Mouse (Mus musculus): ENCODE measurements around the gene Esrp2. TPM values are rescaled to one million over a fixed set of nuclear protein-coding genes. Genes with fewer than 3 reads are reported as not detected.

The Esrp2 gene
- polyA plus RNA-seq, 1 experiment from 2014 or later: 28.5 TPM

DNA sequence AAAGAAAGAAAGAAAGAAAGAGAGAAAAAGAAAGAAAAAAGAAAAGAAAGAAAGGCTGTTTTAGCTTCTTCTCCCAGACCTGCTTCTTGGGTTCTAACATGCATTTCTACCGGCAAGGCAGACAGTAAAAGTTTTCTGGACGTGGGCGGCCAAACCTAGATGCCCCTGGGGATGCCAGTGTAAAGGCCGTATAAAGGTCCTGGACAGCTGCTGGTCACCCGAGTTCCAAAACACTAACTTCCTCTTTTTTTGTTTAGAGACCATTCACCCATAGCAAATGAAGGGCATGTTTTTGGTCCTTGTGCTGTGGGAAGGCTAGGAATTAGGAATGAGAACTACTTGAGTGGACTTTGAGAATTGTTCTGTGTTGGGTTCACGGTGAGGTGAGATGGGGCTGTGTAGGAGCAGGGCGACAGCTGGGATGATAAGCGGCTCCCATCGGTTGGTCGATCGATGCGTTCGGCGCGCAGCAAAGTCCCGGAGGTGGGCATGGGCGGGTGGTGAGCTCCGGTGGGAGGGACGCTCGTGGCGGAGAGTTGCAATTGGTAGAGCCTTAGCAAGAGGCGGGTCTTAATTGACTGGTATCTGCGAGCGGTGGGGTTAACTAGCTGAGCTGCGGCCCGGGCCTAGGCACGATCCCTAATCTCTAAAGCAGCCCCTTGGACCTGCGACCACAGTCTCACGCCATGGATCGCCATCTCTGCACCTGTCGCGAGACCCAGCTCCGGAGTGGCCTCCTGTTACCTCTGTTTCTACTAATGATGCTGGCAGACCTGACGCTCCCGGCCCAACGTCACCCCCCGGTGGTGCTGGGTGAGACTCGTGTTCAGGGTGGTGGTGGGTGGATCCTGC lies 13.3 kb upstream of the Esrp2 start, which contains the start of gene Pla2g15:
Gene Pla2g15 (plus strand): TSS at position 599 of the 852 bp plus-strand sequence.
- H3K4me3 ChIP-seq (ENCODE audit: low read length): peak within 1 kb of the TSS; percentile 94
- H3K27ac ChIP-seq (ENCODE audit: low read length): peak within 1 kb of the TSS; percentile 69
- H3K4me1 ChIP-seq (ENCODE audit: insufficient read depth, low read length): peaks cover 18% of the 10 kb centered on the region
- H3K9ac ChIP-seq (replicated peaks; ENCODE audit: low read length): peak within 1 kb of the TSS; percentile 82
- H3K27me3 ChIP-seq (ENCODE audit: insufficient read depth, low read length): no peaks in the 10 kb centered on the region
- H3K36me3 ChIP-seq (ENCODE audit: insufficient read depth, low read length): no peaks in the 10 kb centered on the region
- H3K4me2 ChIP-seq (replicated peaks; ENCODE audit: low read depth, low read length): peak within 1 kb of the TSS; percentile 82
- WGBS: under 1% methylated on average over 38 of the region's 38 CpGs
- H3K9me3 ChIP-seq (ENCODE audit: low read length): no peaks in the 10 kb centered on the region
- ATAC-seq (ENCODE audit: low FRiP score, low TSS enrichment): peak; percentile 95

GRCm38 (mm10) chr8:106149025-106149424 lies 12.3 kb upstream of the Esrp2 start:
- Histone ChIP-seq H3K27ac (ENCODE audit: low read length) (no peak overlapping the region), H3K4me3 (ENCODE audit: low read length) (no peak overlapping the region), H3K36me3 (ENCODE audit: insufficient read depth, low read length) (no peaks in the 10 kb centered on the region), H3K9ac (replicated peaks; ENCODE audit: low read length) (no peak overlapping the region), H3K27me3 (ENCODE audit: insufficient read depth, low read length) (no peaks in the 10 kb centered on the region), H3K9me3 (ENCODE audit: low read length) (no peaks in the 10 kb centered on the region), H3K4me2 (replicated peaks; ENCODE audit: low read depth, low read length) (no peak overlapping the region), H3K4me1 (ENCODE audit: insufficient read depth, low read length) (peaks cover 18% of the 10 kb centered on the region)
- WGBS: 89% methylated on average over 6 of the region's 6 CpGs
- no peak for ATAC-seq (ENCODE audit: low FRiP score, low TSS enrichment)

- no peak for ATAC-seq (ENCODE audit: low FRiP score, low TSS enrichment)
- H3K4me1 ChIP-seq (ENCODE audit: insufficient read depth, low read length): peaks cover 18% of the 10 kb centered on the region
- no peaks in the 10 kb centered on the region for H3K27me3 ChIP-seq (ENCODE audit: insufficient read depth, low read length)
- no peak overlapping the region for H3K4me3 ChIP-seq (ENCODE audit: low read length)
- no peaks in the 10 kb centered on the region for H3K9me3 ChIP-seq (ENCODE audit: low read length)
- H3K4me2 ChIP-seq (replicated peaks; ENCODE audit: low read depth, low read length): no peak overlapping the region
- no peak overlapping the region for H3K27ac ChIP-seq (ENCODE audit: low read length)
- 80% methylated on average over 6 of the region's 6 CpGs for WGBS
- no peaks in the 10 kb centered on the region for H3K36me3 ChIP-seq (ENCODE audit: insufficient read depth, low read length)
- no peak overlapping the region for H3K9ac ChIP-seq (replicated peaks; ENCODE audit: low read length)
These were observed 11.2 kb upstream of the Esrp2 start for GRCm38 (mm10) chr8:106147868-106148565.

GRCm38 (mm10) chr8:106146014-106146413 lies 9.2 kb upstream of the Esrp2 start:
- 87% methylated on average over 4 of the region's 4 CpGs for WGBS
- H3K4me1 ChIP-seq (ENCODE audit: insufficient read depth, low read length): peaks cover 7% of the 10 kb centered on the region
- ATAC-seq (ENCODE audit: low FRiP score, low TSS enrichment): no peak

GRCm38 (mm10) chr8:106145331-106145730 lies 8.6 kb upstream of the Esrp2 start:
- Histone ChIP-seq H3K36me3 (ENCODE audit: insufficient read depth, low read length) (no peaks in the 10 kb centered on the region), H3K4me2 (replicated peaks; ENCODE audit: low read depth, low read length) (no peak overlapping the region), H3K9ac (replicated peaks; ENCODE audit: low read length) (no peak overlapping the region), H3K27me3 (ENCODE audit: insufficient read depth, low read length) (no peaks in the 10 kb centered on the region), H3K4me1 (ENCODE audit: insufficient read depth, low read length) (0 out of 2 replicates have a peak, but pooled peaks cover 4% of the 10 kb centered on the region), H3K27ac (ENCODE audit: low read length) (no peak overlapping the region), H3K4me3 (ENCODE audit: low read length) (no peak overlapping the region), H3K9me3 (ENCODE audit: low read length) (no peaks in the 10 kb centered on the region)
- 89% methylated on average over 2 of the region's 2 CpGs for WGBS
- no peak for ATAC-seq (ENCODE audit: low FRiP score, low TSS enrichment)

More at GRCm38 (mm10) chr8:106146014-106146413, 9.2 kb upstream of the Esrp2 start:
- Histone ChIP-seq H3K27me3 (ENCODE audit: insufficient read depth, low read length) (no peaks in the 10 kb centered on the region), H3K4me2 (replicated peaks; ENCODE audit: low read depth, low read length) (no peak overlapping the region), H3K27ac (ENCODE audit: low read length) (no peak overlapping the region), H3K36me3 (ENCODE audit: insufficient read depth, low read length) (no peaks in the 10 kb centered on the region), H3K4me3 (ENCODE audit: low read length) (no peak overlapping the region), H3K9me3 (ENCODE audit: low read length) (no peaks in the 10 kb centered on the region), H3K9ac (replicated peaks; ENCODE audit: low read length) (no peak overlapping the region)

- Histone ChIP-seq H3K4me1 (ENCODE audit: insufficient read depth, low read length) (peaks cover 25% of the 10 kb centered on the region; the same call in 1 of the 2 replicates), H3K9me3 (ENCODE audit: low read length) (no peaks in the 10 kb centered on the region), H3K4me2 (replicated peaks; ENCODE audit: low read depth, low read length) (no peak overlapping the region), H3K4me3 (ENCODE audit: low read length) (no peak overlapping the region), H3K36me3 (ENCODE audit: insufficient read depth, low read length) (no peaks in the 10 kb centered on the region), H3K27me3 (ENCODE audit: insufficient read depth, low read length) (peaks cover 14% of the 10 kb centered on the region), H3K27ac (ENCODE audit: low read length) (no peak overlapping the region), H3K9ac (replicated peaks; ENCODE audit: low read length) (no peak overlapping the region)
- 13% methylated on average over 13 of the region's 13 CpGs for WGBS
- ATAC-seq (ENCODE audit: low FRiP score, low TSS enrichment): 0 out of 2 replicates have a peak, but pooled peaks have one; percentile 29
These were observed 4.0 kb upstream of the Esrp2 start for GRCm38 (mm10) chr8:106140769-106141168.

- 66% methylated on average over 5 of the region's 5 CpGs for WGBS
These were observed 3.4 kb upstream of the Esrp2 start for GRCm38 (mm10) chr8:106140191-106140590.

DNA sequence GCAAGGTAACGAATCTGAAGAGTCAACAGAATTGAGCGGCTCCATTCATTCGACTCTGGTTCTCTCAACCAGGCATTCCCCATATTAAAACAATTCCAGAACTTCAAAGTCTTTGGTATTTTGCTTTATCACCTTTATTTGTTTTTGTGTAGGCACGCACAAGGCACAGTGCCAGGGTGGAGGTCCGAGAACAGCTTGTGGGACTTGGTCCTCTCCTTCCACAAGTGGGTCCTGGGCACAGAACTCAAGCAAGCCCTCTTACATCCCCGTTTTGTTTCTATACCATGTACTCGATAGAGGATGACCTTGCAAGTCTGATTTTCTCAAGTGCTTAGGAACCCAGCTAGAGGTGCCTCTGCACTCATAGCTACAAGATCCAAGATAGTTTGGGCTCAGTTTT lies 1.8 kb upstream of the Esrp2 start:
- Histone ChIP-seq H3K4me2 (replicated peaks; ENCODE audit: low read depth, low read length) (peak overlapping the region; percentile 85), H3K9me3 (ENCODE audit: low read length) (no peaks in the 10 kb centered on the region), H3K36me3 (ENCODE audit: insufficient read depth, low read length) (no peaks in the 10 kb centered on the region), H3K9ac (replicated peaks; ENCODE audit: low read length) (peak overlapping the region; percentile 70), H3K27me3 (ENCODE audit: insufficient read depth, low read length) (peaks cover 26% of the 10 kb centered on the region), H3K4me3 (ENCODE audit: low read length) (peak overlapping the region; percentile 61), H3K4me1 (ENCODE audit: insufficient read depth, low read length) (peaks cover 42% of the 10 kb centered on the region; the same call in 1 of the 2 replicates), H3K27ac (ENCODE audit: low read length) (peak overlapping the region; percentile 67)
- ATAC-seq (ENCODE audit: low FRiP score, low TSS enrichment): no peak
- 17% methylated on average over 7 of the region's 7 CpGs for WGBS

More at GRCm38 (mm10) chr8:106140191-106140590, 3.4 kb upstream of the Esrp2 start:
- Histone ChIP-seq H3K9me3 (ENCODE audit: low read length) (no peaks in the 10 kb centered on the region), H3K36me3 (ENCODE audit: insufficient read depth, low read length) (no peaks in the 10 kb centered on the region), H3K4me2 (replicated peaks; ENCODE audit: low read depth, low read length) (no peak overlapping the region), H3K27ac (ENCODE audit: low read length) (no peak overlapping the region), H3K9ac (replicated peaks; ENCODE audit: low read length) (no peak overlapping the region), H3K4me1 (ENCODE audit: insufficient read depth, low read length) (peaks cover 30% of the 10 kb centered on the region; the same call in 1 of the 2 replicates), H3K4me3 (ENCODE audit: low read length) (no peak overlapping the region), H3K27me3 (ENCODE audit: insufficient read depth, low read length) (peaks cover 16% of the 10 kb centered on the region)
- ATAC-seq (ENCODE audit: low FRiP score, low TSS enrichment): no peak

- under 1% methylated on average over 24 of the region's 24 CpGs for WGBS
- H3K4me2 ChIP-seq (replicated peaks; ENCODE audit: low read depth, low read length): peak overlapping the region; percentile 85
- H3K4me3 ChIP-seq (ENCODE audit: low read length): peak overlapping the region; percentile 61
- H3K9me3 ChIP-seq (ENCODE audit: low read length): no peaks in the 10 kb centered on the region
- peak overlapping the region; percentile 67 for H3K27ac ChIP-seq (ENCODE audit: low read length)
- 0 out of 2 replicates have a peak, but pooled peaks have one; percentile 11 for ATAC-seq (ENCODE audit: low FRiP score, low TSS enrichment)
- peaks cover 26% of the 10 kb centered on the region for H3K27me3 ChIP-seq (ENCODE audit: insufficient read depth, low read length)
- H3K4me1 ChIP-seq (ENCODE audit: insufficient read depth, low read length): peaks cover 42% of the 10 kb centered on the region; the same call in 1 of the 2 replicates
- peak overlapping the region; percentile 70 for H3K9ac ChIP-seq (replicated peaks; ENCODE audit: low read length)
- no peaks in the 10 kb centered on the region; the same call in 1 of the 2 replicates for H3K36me3 ChIP-seq (ENCODE audit: insufficient read depth, low read length)
These were observed 1.2 kb upstream of the Esrp2 start for GRCm38 (mm10) chr8:106137906-106138477.
